In the genomic region with DNA sequence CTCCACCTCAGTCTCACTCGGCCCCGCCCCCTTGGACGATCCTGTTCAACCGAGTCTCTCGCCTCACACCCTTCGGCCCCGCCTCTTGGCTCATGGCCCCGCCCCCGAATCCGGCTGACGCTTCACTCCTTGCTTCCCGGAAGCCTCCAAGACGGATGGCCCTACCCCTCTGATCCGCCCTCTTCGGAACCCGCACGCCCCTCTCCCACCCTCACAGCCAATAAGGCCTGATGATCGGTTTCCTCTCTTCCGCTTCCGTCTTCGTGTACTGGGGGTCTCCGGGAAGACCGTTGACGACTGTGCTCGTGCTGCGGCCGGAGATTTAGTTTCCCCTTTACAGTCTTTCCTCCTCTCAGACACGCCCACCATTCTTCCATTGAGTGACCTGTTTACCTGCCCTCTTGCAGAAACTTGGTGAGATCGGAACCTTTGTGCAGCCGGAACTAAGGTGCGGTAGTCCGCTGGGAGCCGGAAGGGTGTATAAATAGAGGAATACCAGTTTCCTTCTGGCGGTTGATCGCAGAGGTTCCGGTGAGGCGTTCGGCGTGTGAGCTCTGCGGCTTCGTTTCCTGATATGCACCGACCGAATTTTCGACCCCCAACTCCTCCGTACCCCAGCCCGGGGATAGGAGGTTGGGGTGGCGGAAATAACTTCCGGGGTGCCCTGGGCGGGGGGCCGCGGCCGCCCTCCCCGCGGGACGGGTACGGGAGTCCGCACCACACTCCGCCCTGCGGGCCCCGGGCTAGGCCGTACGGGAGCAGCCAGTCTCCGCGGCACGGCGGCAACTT, we compare ENCODE assay signal across 1 mouse cellular context.
TF ChIP-seq lines count a peak whose summit lies in the region.

Gene Mplkip (plus strand): TSS at position 282 of the 789 bp plus-strand sequence.
Gene Sugct (minus strand): TSS at position 643 of the 789 bp plus-strand sequence.

TF ChIP-seq in MEL, 35 proteins besides CTCF, POLR2A, EP300 and RAD21 (continued from another document):
- peak; percentile 50; the same call in 1 of the 2 replicates for TF ChIP-seq E2F4 (IDR thresholded peaks at IDR 0.05; ENCODE audit: borderline replicate concordance, low read depth, low read length)
- TF ChIP-seq SIN3A (IDR thresholded peaks at IDR 0.05; ENCODE audit: low read length) = peak; percentile 93
- TF ChIP-seq USF1 (IDR thresholded peaks at IDR 0.05; ENCODE audit: low read depth, low read length) = no peak
- TF ChIP-seq USF2 (IDR thresholded peaks at IDR 0.05; ENCODE audit: borderline replicate concordance in 1 of 2, insufficient read depth in 1 of 2, low read depth in 1 of 2, low read length in 2 of 2) = no peak
- no peak for TF ChIP-seq SMC3 (IDR thresholded peaks at IDR 0.05; ENCODE audit: low read depth, low read length)
- TF ChIP-seq ZKSCAN1 (IDR thresholded peaks at IDR 0.05; ENCODE audit: low read depth, low read length) = no peak
- TF ChIP-seq ELF1 (IDR thresholded peaks at IDR 0.05; ENCODE audit: low read depth, low read length) = peak; percentile 90
- peak; percentile 84 for TF ChIP-seq NELFE (IDR thresholded peaks at IDR 0.05; ENCODE audit: low read depth, low read length)
- TF ChIP-seq TCF12 (IDR thresholded peaks at IDR 0.05; ENCODE audit: low read depth, low read length) = peak; percentile 82
- TF ChIP-seq MYB (IDR thresholded peaks at IDR 0.05; ENCODE audit: low read depth, low read length) = peak; percentile 95
- peak; percentile 56; the same call in 1 of the 2 replicates for TF ChIP-seq KAT2A (conservative IDR thresholded peaks at IDR 0.05; ENCODE audit: low read depth, low read length)
- TF ChIP-seq ZMIZ1 (IDR thresholded peaks at IDR 0.05; ENCODE audit: low read depth, low read length) = peak; percentile 64; the same call in 1 of the 2 replicates
- peak; percentile 50; the same call in 1 of the 2 replicates for TF ChIP-seq MAX (IDR thresholded peaks at IDR 0.05; ENCODE audit: low read length)
- peak; percentile 99 for TF ChIP-seq TBP (IDR thresholded peaks at IDR 0.05; ENCODE audit: low read depth, low read length)
- no peak for TF ChIP-seq RCOR1 (IDR thresholded peaks at IDR 0.05; ENCODE audit: low read depth, low read length)
- peak; percentile 68; the same call in 1 of the 2 replicates for TF ChIP-seq ETS1 (IDR thresholded peaks at IDR 0.05; ENCODE audit: low read depth, low read length)
